Comparison of ENCODE assay signal across 1 mouse cellular context in the genomic region with DNA sequence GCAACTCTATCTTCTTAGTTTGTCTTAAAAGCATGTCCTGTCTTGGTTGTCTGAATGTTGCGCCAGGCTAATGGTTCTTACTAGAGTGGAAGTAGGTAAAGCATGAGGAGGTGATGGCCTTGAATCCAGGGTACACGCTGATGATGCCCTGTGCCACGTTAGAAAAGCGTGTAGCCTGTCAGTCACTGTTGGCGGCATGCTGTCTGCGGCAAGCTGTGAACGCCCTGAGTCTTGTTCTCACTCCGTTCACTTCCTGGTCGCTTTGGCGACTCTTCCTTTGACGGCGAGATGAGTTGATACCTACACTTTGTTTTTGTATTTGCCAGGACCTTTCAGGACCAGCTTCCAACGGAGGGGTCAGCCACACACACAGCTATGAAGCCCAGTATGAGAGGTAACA.
TF ChIP-seq lines count a peak whose summit lies in the region.

No protein-coding gene starts in this region.

TF ChIP-seq in ES-E14, 5 proteins besides CTCF, POLR2A, EP300 and RAD21 (continued from another document):
- TF ChIP-seq ZNF384 (IDR thresholded peaks at IDR 0.05; ENCODE audit: low read depth, low read length), result no peak
